Mouse (Mus musculus): ENCODE results near the gene Olfr902. TPM values are rescaled to one million over a fixed set of nuclear protein-coding genes. Genes with fewer than 3 reads are reported as not detected.
"Not testable (repeated sequence)": the region's sequence is repeated elsewhere in the genome, so short reads cannot be mapped to it uniquely, and the experiment has no call there.

Gene Olfr902
- polyA plus RNA-seq (2015; fragmentation: Nextera tagmentation; extraction: Ambion mirVana), result not detected in 2 replicates

- H3K27ac ChIP-seq, result no peak within 1 kb of the TSS
- H3K36me3 ChIP-seq, result no peaks in the 10 kb centered on the region
- no peak for ATAC-seq
- no peaks in the 10 kb centered on the region for H3K27me3 ChIP-seq (replicated peaks)
- WGBS, result 85% methylated on average over 5 of the region's 5 CpGs
- no peak within 1 kb of the TSS for H3K9ac ChIP-seq
- H3K4me3 ChIP-seq (replicated peaks), result no peak within 1 kb of the TSS
- H3K9me3 ChIP-seq, result no peaks in the 10 kb centered on the region
- no peak within 1 kb of the TSS for H3K4me2 ChIP-seq (replicated peaks)
- H3K4me1 ChIP-seq (replicated peaks), result no peaks in the 10 kb centered on the region
Measured at GRCm38 (mm10) chr9:38447352-38447751, at the start of gene Olfr902. Olfr902 (plus strand) TSS chr9:38447652.

DNA sequence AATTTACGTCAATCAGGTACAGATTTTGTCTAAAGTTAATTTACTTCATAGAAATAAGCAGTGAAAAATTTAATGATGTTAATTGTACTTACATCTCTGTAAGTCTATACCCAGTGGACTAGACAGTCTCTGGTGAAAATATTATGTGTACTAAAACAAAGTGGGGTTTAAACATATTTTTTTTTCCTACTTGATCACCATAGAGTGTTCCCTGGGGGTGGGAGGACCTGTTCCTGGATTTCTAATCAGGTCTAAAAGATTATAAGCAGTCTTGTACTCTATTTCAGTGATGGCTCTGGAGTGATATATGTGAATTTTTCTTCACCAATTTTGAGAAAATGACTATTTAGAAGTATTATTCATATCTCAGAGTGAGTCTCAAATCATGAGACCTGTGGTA, 46.1 kb upstream of the Olfr902 start, which contains the start of gene Olfr147:
TSS of gene Olfr147 (plus strand) at position 301 of the 400 bp plus-strand sequence.
- H3K4me1 ChIP-seq (replicated peaks), result no peaks in the 10 kb centered on the region
- H3K4me2 ChIP-seq (replicated peaks), result no peak within 1 kb of the TSS
- no peak within 1 kb of the TSS for H3K27ac ChIP-seq
- no peaks in the 10 kb centered on the region for H3K27me3 ChIP-seq (replicated peaks)
- H3K9me3 ChIP-seq, result no peaks in the 10 kb centered on the region
- H3K9ac ChIP-seq, result no peak within 1 kb of the TSS
- no peak within 1 kb of the TSS for H3K4me3 ChIP-seq (replicated peaks)
- 85% methylated on average over 1 of the region's 1 CpGs for WGBS
- no peak for ATAC-seq
- H3K36me3 ChIP-seq, result no peaks in the 10 kb centered on the region

GRCm38 (mm10) chr9:38407502-38407901, 40.0 kb upstream of the Olfr902 start:
- H3K9ac ChIP-seq; H3K27ac ChIP-seq; H3K4me3 ChIP-seq (replicated peaks); ATAC-seq; H3K4me1 ChIP-seq (replicated peaks); H3K36me3 ChIP-seq; H3K9me3 ChIP-seq; H3K4me2 ChIP-seq (replicated peaks); H3K27me3 ChIP-seq (replicated peaks): not testable (repeated sequence)
- 91% methylated on average over 3 of the region's 3 CpGs for WGBS

DNA sequence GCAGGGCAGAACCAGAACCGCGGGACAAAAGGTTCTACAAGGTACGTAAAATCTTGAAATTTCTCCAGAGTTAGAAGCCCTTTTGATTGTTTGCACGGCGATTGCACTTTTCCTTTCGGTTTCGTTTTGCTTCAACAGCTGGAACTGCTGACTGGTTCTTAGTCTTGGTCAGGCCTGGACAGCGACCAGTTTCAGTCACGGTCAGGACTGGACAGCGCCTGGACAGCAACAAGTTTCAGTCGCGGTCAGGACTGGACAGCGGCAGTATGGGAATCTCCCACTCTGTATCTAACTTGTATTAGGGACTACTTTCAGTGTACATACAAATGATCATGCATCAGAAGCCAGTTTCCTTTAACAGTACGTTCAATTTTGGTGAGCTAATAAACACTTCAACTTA, 34.0 kb upstream of the Olfr902 start:
- not testable (repeated sequence) for H3K9me3 ChIP-seq; H3K4me3 ChIP-seq (replicated peaks); H3K27ac ChIP-seq; H3K4me1 ChIP-seq (replicated peaks); H3K9ac ChIP-seq; H3K4me2 ChIP-seq (replicated peaks); H3K27me3 ChIP-seq (replicated peaks); H3K36me3 ChIP-seq; ATAC-seq
- 88% methylated on average over 14 of the region's 14 CpGs for WGBS

DNA sequence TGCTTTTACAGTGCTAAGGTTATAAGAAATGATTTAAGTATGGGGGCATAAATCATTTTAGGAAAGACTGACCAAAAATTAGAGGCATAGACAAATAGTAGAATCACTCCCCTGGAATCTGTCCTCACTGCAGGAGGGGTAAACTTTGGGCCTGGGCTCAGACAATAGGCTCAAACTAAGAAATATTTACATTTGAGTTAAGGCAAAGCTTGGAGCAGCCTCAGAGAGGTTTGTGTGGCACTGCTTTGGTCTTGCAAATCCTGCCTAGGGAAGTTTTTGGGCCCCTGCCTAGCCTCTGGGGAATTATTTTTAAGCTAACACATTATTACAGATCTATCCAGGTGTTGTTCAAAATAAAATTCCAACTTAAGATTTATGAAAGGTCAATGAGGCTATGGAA, 23.7 kb upstream of the Olfr902 start:
- Histone ChIP-seq H3K27ac (no peak overlapping the region), H3K4me1 (replicated peaks) (no peaks in the 10 kb centered on the region), H3K36me3 (no peaks in the 10 kb centered on the region), H3K9me3 (no peaks in the 10 kb centered on the region), H3K9ac (no peak overlapping the region), H3K4me2 (replicated peaks) (no peak overlapping the region), H3K4me3 (replicated peaks) (no peak overlapping the region), H3K27me3 (replicated peaks) (no peaks in the 10 kb centered on the region)
- no peak for ATAC-seq

GRCm38 (mm10) chr9:38427026-38427425, 20.4 kb upstream of the Olfr902 start:
- no peaks in the 10 kb centered on the region for H3K9me3 ChIP-seq
- H3K4me1 ChIP-seq (replicated peaks), result no peaks in the 10 kb centered on the region
- H3K4me3 ChIP-seq (replicated peaks), result no peak overlapping the region
- no peaks in the 10 kb centered on the region for H3K27me3 ChIP-seq (replicated peaks)
- no peak overlapping the region for H3K4me2 ChIP-seq (replicated peaks)
- ATAC-seq, result no peak
- 64% methylated on average over 1 of the region's 1 CpGs for WGBS
- no peak overlapping the region for H3K9ac ChIP-seq
- H3K36me3 ChIP-seq, result no peaks in the 10 kb centered on the region
- H3K27ac ChIP-seq, result no peak overlapping the region

DNA sequence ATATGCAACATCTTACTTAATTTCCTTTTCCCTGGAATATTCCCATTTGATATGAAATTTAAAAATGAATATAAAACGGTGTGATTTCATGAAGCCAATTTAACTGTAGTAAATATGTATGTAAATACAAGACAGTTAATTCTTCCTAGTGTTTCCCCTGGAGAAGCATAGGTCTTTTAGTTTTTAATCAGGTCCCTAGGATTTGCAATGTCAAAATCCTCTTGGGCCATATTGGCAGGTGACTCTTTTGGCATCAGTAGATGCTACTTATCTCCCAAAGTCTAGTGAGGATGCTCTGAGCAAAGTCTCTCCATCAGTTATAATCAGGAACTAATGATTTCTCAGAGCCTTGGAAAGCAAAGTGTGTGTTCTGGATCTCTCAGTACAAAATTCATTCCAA, 18.3 kb upstream of the Olfr902 start, which contains the start of gene Olfr901:
TSS of gene Olfr901 (plus strand) at position 301 of the 400 bp plus-strand sequence.
- no peak within 1 kb of the TSS for H3K27ac ChIP-seq
- no peaks in the 10 kb centered on the region for H3K36me3 ChIP-seq
- 86% methylated on average over 1 of the region's 1 CpGs for WGBS
- no peak within 1 kb of the TSS for H3K9ac ChIP-seq
- H3K4me3 ChIP-seq (replicated peaks), result no peak within 1 kb of the TSS
- no peak for ATAC-seq
- H3K27me3 ChIP-seq (replicated peaks), result no peaks in the 10 kb centered on the region
- H3K9me3 ChIP-seq, result no peaks in the 10 kb centered on the region
- no peak within 1 kb of the TSS for H3K4me2 ChIP-seq (replicated peaks)
- no peaks in the 10 kb centered on the region for H3K4me1 ChIP-seq (replicated peaks)

DNA sequence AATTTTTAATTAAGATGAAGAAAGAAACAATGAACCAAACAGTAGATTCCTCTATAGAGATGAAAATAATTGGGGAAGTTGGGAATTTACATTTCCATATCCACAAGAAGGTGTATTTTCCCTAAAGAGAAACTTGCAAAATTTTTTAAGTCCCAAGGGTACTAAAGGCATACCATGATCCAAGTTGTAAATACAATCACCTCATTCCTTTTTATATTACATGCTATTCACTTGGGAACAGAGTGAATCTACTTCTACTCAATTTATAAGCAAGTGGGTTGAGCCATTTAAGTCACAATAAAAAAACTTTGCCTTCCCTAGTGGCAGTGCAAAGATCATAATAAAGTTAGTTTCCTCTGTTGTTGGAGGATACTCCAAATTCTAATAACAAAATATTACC, 15.4 kb downstream of the Olfr902 start, which contains the start of gene Olfr904:
TSS of gene Olfr904 (plus strand) at position 301 of the 400 bp plus-strand sequence.
- Histone ChIP-seq H3K9me3 (no peaks in the 10 kb centered on the region), H3K27ac (no peak within 1 kb of the TSS), H3K36me3 (no peaks in the 10 kb centered on the region), H3K27me3 (replicated peaks) (no peaks in the 10 kb centered on the region), H3K4me2 (replicated peaks) (no peak within 1 kb of the TSS), H3K4me3 (replicated peaks) (no peak within 1 kb of the TSS), H3K9ac (no peak within 1 kb of the TSS), H3K4me1 (replicated peaks) (no peaks in the 10 kb centered on the region)
- ATAC-seq, result no peak

DNA sequence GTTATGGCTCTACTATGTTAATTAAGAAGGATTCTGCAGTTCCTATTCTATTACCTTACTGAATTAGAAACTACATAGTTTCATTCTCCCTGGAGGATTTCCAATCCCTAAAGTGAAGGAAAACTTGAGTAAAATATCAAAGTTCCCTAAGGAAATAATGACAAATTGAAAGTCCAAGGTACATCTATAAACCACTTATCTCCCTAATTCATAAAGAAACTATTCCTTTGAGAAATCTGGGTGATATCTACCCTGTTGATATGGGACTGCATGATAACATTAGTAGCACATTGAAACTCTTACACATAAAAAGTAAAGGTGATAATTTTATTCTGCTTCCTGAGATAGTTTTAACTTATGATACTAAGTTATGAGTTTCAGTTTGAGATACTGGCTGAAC, 23.4 kb downstream of the Olfr902 start, which contains the start of gene Olfr905:
TSS of gene Olfr905 (plus strand) at position 301 of the 400 bp plus-strand sequence.
- Histone ChIP-seq H3K4me3 (replicated peaks) (no peak within 1 kb of the TSS), H3K9ac (no peak within 1 kb of the TSS), H3K4me1 (replicated peaks) (no peaks in the 10 kb centered on the region), H3K27ac (no peak within 1 kb of the TSS), H3K4me2 (replicated peaks) (no peak within 1 kb of the TSS), H3K9me3 (no peaks in the 10 kb centered on the region), H3K27me3 (replicated peaks) (no peaks in the 10 kb centered on the region), H3K36me3 (no peaks in the 10 kb centered on the region)
- no peak for ATAC-seq

GRCm38 (mm10) chr9:38486785-38487184, 39.3 kb downstream of the Olfr902 start, which contains the start of gene Olfr906:
Olfr906 (plus strand) TSS chr9:38487085.
- no peak for ATAC-seq
- Histone ChIP-seq H3K4me2 (replicated peaks) (no peak within 1 kb of the TSS), H3K9me3 (no peaks in the 10 kb centered on the region), H3K27ac (no peak within 1 kb of the TSS), H3K36me3 (no peaks in the 10 kb centered on the region), H3K9ac (no peak within 1 kb of the TSS), H3K4me3 (replicated peaks) (no peak within 1 kb of the TSS), H3K4me1 (replicated peaks) (no peaks in the 10 kb centered on the region), H3K27me3 (replicated peaks) (no peaks in the 10 kb centered on the region)
- WGBS, result 72% methylated on average over 3 of the region's 3 CpGs

DNA sequence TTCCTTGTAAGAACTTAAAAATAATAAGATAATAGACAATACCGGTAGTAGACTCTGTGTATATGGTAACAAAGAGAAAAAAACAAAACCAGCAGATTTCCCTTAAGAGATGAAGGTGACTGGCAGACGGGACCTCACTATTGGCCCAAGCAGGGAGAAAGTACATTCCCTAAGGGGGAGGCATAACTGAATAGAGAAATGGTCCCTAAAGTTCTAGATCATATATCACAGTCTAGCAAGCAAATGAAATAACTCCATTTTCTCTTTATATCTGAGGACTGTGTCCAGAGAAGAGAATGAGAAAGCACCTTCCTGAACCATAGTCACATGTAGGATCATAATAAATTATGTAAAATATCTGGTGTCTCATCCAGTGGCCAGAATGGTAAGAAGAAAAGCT, 48.0 kb downstream of the Olfr902 start, which contains the start of gene Olfr907:
TSS of gene Olfr907 (plus strand) at position 301 of the 400 bp plus-strand sequence.
- ATAC-seq, result no peak
- Histone ChIP-seq H3K27ac (no peak within 1 kb of the TSS), H3K4me2 (replicated peaks) (no peak within 1 kb of the TSS), H3K9me3 (no peaks in the 10 kb centered on the region), H3K9ac (no peak within 1 kb of the TSS), H3K27me3 (replicated peaks) (no peaks in the 10 kb centered on the region), H3K36me3 (no peaks in the 10 kb centered on the region), H3K4me3 (replicated peaks) (no peak within 1 kb of the TSS), H3K4me1 (replicated peaks) (no peaks in the 10 kb centered on the region)
- WGBS, result 82% methylated on average over 2 of the region's 2 CpGs

All from intestine, embryonic 15.5 days (tissue).